Mouse (Mus musculus) layer of hippocampus, postnatal 14 days (tissue): ENCODE results near the gene Tfpi. TPM values are rescaled to one million over a fixed set of nuclear protein-coding genes. Genes with fewer than 3 reads are reported as not detected.

Experiments
- DNase-seq, 2 experiments: peaks; one replicate each; pipeline ENCODE4 v3.0.0; 2021 to 2022; ENCODE audit warnings: low spot score in 2 of 2, mixed read lengths in 1 of 2
- total RNA-seq, 2 experiments: library from RNA; stranded (reverse); gene quantifications; 2 replicates each; pipeline ENCODE4 v1.2.3; 2021

Gene Tfpi
- total RNA-seq, 2 experiments from 2014 or later = 4.3 to 6.0 TPM

GRCm38 (mm10) chr2:84475601-84476000 is 974 bp downstream of the Tfpi start:
- no peak for DNase-seq

- no peak for DNase-seq
Observed at GRCm38 (mm10) chr2:84474651-84475050, 1.9 kb downstream of the Tfpi start.

- DNase-seq = no peak
Observed at GRCm38 (mm10) chr2:84473941-84474530, 2.5 kb downstream of the Tfpi start.

- DNase-seq = no peak
Observed at GRCm38 (mm10) chr2:84467391-84467790, 9.2 kb downstream of the Tfpi start.

DNA sequence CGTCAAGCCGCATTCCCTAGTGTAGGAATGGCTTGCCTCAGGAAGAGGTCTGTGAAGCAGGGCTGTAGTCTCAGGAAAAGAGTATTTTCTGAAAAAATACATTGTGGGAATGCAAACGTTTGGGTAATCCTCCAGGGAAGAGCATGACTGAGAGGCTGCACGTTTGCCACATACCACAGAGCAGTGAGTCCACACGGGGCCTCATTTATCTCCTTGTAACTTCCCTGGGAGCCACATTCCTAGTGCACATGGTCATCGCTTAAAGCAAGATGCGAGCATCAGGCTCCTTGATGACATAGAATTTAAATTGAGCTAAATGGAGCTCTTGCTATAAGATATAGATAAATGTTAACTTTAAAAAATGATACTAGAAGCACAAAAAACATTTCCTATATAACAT is 11.6 kb downstream of the Tfpi start:
- no peak for DNase-seq

- DNase-seq = no peak
Observed at GRCm38 (mm10) chr2:84462411-84462810, 14.2 kb downstream of the Tfpi start.

GRCm38 (mm10) chr2:84459651-84460177 is 16.9 kb downstream of the Tfpi start:
- no peak for DNase-seq

GRCm38 (mm10) chr2:84457221-84457620 is 19.4 kb downstream of the Tfpi start:
- no peak for DNase-seq

- peak; percentile 45 to 88 for DNase-seq
Observed at GRCm38 (mm10) chr2:84455236-84455799, 21.3 kb downstream of the Tfpi start.

GRCm38 (mm10) chr2:84454551-84455235 is 21.9 kb downstream of the Tfpi start:
- no peak for DNase-seq

DNA sequence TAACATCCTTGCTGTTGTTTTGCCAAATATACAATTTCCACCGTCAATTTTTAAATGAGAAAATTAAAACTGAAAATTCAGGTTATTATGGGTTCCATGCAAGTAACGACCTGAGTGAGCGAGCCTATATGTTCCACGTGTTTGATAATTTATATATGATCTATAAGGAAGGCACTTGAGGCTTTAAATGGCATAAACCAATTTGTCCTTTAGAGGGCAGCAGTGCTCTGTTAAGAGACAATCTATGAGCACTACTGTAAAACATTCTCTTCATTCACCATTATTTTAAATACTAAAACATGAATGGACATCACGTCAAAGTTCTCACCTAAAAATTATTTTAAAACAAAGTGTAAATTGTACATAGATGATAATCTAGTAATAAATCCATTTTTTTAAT is 22.5 kb downstream of the Tfpi start:
- DNase-seq = peak in 1 of 2 experiments; percentile 41

DNA sequence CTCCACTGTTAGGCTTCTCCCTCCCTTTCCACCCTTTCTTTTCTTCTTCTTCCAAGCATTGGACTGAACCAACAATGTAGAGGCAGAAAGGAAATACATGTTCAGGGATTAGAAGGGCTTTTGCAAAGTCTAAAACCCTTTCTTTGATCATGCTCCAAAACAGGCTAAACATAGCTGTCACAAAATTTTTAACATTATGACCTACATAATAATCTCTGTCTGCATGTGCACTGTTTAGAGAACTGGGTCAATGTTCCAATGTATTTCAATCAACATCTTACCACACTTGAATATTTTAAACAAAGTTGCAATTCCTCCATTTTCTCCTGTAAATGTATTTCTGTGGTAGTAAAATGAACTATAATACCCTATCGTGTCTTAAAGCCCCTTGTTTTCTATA is 31.1 kb downstream of the Tfpi start:
- DNase-seq = no peak

- no peak for DNase-seq
Observed at GRCm38 (mm10) chr2:84441940-84442339, 34.6 kb downstream of the Tfpi start.

DNA sequence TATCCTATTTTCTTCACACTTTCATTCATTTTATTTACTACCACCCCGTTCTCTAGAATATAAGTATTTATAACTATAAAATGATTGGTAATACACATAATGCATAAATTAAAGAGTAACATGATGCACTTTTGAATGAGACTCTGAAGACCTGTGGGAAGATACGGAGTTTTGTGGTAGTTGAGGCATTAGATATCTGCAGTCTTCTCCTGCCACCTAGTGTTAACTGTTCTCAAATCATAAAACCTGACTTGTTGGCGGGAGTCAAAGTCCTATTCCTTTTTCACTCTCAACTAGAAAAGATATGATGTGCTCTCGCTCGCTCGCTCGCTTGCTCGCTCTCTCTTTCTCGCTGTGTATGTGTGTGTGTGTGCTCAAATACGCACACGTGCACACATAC is 46.9 kb downstream of the Tfpi start:
- peak in 1 of 2 experiments; percentile 79 for DNase-seq

GRCm38 (mm10) chr2:84428836-84429235 is 47.7 kb downstream of the Tfpi start:
- no peak for DNase-seq

DNA sequence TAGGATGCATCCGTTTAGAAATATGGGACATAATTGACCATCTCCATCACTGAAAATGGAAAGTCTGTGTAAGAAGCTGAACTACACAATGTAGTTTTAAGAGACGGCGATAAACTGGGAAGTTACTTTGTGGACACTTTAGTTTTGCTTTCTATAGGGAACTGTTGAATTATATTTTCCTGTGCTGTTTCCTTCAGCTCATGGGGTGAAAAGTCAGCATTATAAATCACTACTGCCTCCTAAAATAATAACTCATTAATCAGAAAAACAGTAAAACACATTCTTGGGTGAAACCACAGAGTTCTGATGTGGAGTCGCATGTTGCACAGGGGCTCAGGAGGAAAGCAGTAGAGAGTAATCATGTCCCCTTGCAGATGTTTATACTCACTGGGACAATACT is 50.0 kb downstream of the Tfpi start:
- no peak for DNase-seq

DNA sequence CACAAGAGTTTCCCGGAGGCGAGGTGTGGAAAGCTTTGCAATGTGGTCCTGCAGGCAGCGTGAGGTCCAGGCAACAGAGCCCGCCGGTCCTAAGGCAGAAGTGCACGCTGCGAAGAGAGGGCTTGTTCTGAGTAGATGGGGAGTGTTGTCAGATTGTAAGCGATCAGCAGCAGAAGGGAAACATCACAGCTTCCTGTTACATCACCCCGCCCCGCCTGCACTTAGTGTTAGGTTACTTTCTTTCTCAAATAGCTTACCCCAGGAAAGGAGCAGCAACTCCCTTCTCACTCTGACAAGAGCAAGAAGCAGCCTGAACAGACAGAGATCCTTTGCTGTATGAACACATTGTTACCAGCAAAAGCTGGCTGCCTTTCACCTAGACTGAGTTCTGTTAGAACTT is 51.4 kb downstream of the Tfpi start, which contains the start of gene Calcrl:
Calcrl (minus strand) TSS at position 274 of the 400 bp plus-strand sequence.
- peak; percentile 32 to 44 for DNase-seq

DNA sequence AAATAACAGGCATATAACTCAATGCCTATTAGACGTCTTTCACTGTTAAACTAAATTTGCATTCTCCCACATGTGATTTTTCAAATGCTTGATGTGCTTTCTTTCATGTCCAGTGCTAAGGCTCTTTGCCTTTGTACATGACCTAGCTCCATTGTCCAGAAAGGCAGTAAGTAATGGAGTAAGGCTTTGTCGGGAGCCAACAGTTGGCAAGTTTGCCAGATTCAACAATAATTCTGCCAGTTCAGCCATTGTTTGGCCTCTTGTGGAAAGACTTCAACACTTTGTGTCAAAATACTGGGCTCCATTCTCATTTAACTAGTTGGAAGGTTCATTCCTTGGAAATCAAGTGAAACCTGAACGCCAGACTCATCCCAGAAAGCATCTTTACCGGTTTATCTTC is 60.1 kb downstream of the Tfpi start:
- no peak for DNase-seq

GRCm38 (mm10) chr2:84409796-84410592 is 66.6 kb downstream of the Tfpi start:
- no peak for DNase-seq

- no peak for DNase-seq
Observed at GRCm38 (mm10) chr2:84404834-84405233, 71.7 kb downstream of the Tfpi start.

DNA sequence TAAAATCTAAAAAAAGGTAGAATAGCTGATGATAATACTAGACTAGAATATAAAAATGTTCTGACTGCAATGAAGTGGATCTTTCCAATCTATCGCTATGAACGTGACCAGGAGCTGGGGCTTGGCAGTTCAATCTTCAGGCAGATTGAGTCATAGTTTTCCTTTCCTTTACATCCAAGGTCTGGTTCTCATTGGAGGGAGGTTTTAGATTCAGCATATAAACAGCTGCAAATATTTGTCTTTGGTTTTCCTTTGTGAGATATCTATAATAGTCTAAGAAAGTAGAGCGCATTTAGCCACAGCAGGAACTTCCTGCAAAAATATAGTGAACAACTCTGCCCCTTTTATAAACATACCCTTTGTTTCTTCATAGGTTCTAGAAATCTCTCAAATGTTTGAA is 73.9 kb downstream of the Tfpi start:
- DNase-seq = no peak

- no peak for DNase-seq
Observed at GRCm38 (mm10) chr2:84396557-84396956, 80.0 kb downstream of the Tfpi start.
